Mouse (Mus musculus) erythroblast, embryonic 14.5 days (primary cell): ENCODE results near the gene Gbf1.

ENCODE experiments used
- GATA1 ChIP-seq: IDR thresholded peaks from 2 replicates; pipeline ENCODE4 v1.6.1; 2012; ENCODE audit warnings: low read length, inconsistent platforms, mixed read lengths
- TAL1 ChIP-seq: IDR thresholded peaks from 3 replicates; pipeline ENCODE4 v1.6.1; 2012; ENCODE audit warnings: low read length, inconsistent platforms, mixed read lengths

- TF ChIP-seq GATA1 = no peak
- TF ChIP-seq TAL1 = no peak
Measured at GRCm38 (mm10) chr19:46177046-46177445, 24.7 kb downstream of the Gbf1 start.
